Mouse (Mus musculus): ENCODE results near the gene Dph1. TPM values are rescaled to one million over a fixed set of nuclear protein-coding genes. Genes with fewer than 3 reads are reported as not detected.

The Dph1 gene
- polyA plus RNA-seq (2015; fragmentation: Illumina TruSeq; extraction: RNeasy Lipid Tissue Mini Kit (QIAGEN cat#74804); ENCODE audit: insufficient read depth, low replicate concordance) = 11.9 TPM

GRCm38 (mm10) chr11:75190905-75191441, at the start of gene Dph1:
TSS of gene Dph1 (minus strand) at chr11:75191241.

DNA sequence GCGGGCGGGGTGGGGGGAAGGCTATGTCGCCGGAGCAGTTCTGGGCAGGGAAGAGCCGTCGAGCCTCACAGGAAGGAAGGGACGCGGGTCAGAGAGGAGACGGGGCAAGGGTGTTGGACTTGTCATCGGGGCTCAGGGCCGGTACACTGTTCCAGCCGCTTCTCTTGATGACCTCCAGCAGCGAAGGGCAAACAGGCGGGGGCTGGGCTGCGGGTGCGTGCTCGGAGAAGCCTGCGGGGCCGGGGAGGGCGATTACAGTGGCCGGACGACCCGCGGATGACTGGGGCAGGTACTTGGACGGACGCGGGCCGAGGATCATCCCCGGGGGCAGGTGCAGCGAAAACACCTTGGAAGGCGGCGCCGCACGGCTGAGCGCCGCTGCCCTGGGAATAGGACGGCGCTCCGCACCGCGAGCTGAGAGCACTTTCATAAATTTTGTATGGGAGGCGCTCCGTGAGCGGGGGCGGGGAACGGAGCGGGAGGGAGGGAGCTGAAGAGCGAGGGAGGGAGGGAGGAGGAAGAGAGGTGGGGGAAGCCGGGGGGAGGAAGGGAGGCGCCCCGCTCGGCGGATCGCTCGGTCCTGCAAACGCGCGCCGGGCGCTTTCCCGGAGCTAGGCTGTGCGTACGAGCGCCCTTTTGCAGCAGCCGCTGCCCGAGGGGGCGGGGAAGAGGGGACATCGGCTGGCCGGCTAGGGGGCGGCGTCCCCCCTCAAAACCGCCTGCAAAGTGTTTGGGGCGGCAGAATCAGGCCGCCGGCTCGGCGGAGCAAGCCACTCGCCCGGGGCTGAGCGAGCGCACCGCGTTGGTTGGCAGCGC, 2.4 kb upstream of the Dph1 start, which contains the start of gene Rtn4rl1:
Gene Rtn4rl1, plus strand, starts transcription at position 528 of the 816 bp plus-strand sequence.

GRCm38 (mm10) chr11:75178672-75179208, 12.3 kb downstream of the Dph1 start, which contains the start of gene Ovca2:
TSS of gene Ovca2 (minus strand) at chr11:75178835.

GRCm38 (mm10) chr11:75169405-75170080, 21.5 kb downstream of the Dph1 start, which contains the start of gene Hic1:
TSS of gene Hic1 (minus strand) at chr11:75169519.

Other genes starting within 250 kb of the Dph1 start
- 0.51 TPM for gene Hic1, start 21.7 kb downstream of the Dph1 start, polyA plus RNA-seq (2015; fragmentation: Illumina TruSeq; extraction: RNeasy Lipid Tissue Mini Kit (QIAGEN cat#74804); ENCODE audit: insufficient read depth, low replicate concordance)
- gene Ovca2, start 12.4 kb downstream of the Dph1 start, polyA plus RNA-seq (2015; fragmentation: Illumina TruSeq; extraction: RNeasy Lipid Tissue Mini Kit (QIAGEN cat#74804); ENCODE audit: insufficient read depth, low replicate concordance) = 26.3 TPM
- 6.0 TPM for gene Rtn4rl1, start 2.5 kb upstream of the Dph1 start, polyA plus RNA-seq (2015; fragmentation: Illumina TruSeq; extraction: RNeasy Lipid Tissue Mini Kit (QIAGEN cat#74804); ENCODE audit: insufficient read depth, low replicate concordance)
- gene Rpa1, start 157.1 kb upstream of the Dph1 start, polyA plus RNA-seq (2015; fragmentation: Illumina TruSeq; extraction: RNeasy Lipid Tissue Mini Kit (QIAGEN cat#74804); ENCODE audit: insufficient read depth, low replicate concordance) = 96.3 TPM
- gene Smyd4, start 157.2 kb upstream of the Dph1 start, polyA plus RNA-seq (2015; fragmentation: Illumina TruSeq; extraction: RNeasy Lipid Tissue Mini Kit (QIAGEN cat#74804); ENCODE audit: insufficient read depth, low replicate concordance) = 9.9 TPM
- 10.2 TPM for gene Serpinf1, start 231.5 kb upstream of the Dph1 start, polyA plus RNA-seq (2015; fragmentation: Illumina TruSeq; extraction: RNeasy Lipid Tissue Mini Kit (QIAGEN cat#74804); ENCODE audit: insufficient read depth, low replicate concordance)
- gene Serpinf2, start 248.3 kb upstream of the Dph1 start, polyA plus RNA-seq (2015; fragmentation: Illumina TruSeq; extraction: RNeasy Lipid Tissue Mini Kit (QIAGEN cat#74804); ENCODE audit: insufficient read depth, low replicate concordance) = 0.11 TPM

Measured in spleen, adult 10 weeks (tissue).